Mouse (Mus musculus): ENCODE measurements around the gene Rhox12. TPM values are rescaled to one million over a fixed set of nuclear protein-coding genes. Genes with fewer than 3 reads are reported as not detected.

The Rhox12 gene
- not detected in 2 replicates for polyA plus RNA-seq (2012; rRNA removed; ENCODE audit: low replicate concordance)

DNA sequence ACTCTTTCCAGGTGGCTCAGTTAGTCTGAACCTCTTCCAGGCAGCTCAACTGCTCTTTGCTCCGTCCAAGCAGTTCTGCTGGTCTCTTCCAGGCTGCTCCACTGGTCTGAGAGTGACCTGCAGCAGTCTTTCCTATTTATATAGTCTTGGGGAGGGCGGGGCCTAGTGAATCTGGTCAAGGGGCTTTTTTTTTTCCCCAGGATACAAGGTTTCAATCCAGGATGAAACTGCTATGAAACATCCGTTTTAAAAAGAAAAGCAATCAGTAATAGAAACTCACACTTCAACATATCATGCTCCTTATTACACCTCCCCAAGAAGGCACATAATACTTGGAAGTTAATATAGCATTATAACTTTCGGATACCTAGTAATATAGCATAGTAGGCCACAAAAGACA is at the start of gene Rhox12:
Gene Rhox12, minus strand, starts transcription at position 101 of the 400 bp plus-strand sequence.

DNA sequence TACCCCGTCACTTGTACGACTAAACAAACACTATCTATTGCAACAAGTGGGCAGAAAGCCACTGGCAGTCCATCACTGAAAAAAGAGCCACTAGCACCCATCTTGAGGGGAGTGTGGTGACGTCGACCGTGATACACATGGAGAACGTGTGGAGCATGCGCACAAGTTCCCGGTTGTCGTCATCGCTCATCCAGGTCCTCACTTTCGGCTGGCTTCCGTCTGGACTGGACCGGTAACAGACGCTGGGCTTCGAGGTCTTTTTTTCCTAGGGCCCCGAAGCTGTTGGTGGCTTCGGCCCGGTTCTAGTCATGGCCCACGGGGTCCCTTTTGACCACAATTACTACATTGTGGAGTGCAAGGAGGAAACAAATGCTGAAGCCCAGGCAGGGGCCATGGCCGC is 10.3 kb upstream of the Rhox12 start, which contains the start of gene Rhox13:
Gene Rhox13, plus strand, starts transcription at position 238 of the 400 bp plus-strand sequence.

DNA sequence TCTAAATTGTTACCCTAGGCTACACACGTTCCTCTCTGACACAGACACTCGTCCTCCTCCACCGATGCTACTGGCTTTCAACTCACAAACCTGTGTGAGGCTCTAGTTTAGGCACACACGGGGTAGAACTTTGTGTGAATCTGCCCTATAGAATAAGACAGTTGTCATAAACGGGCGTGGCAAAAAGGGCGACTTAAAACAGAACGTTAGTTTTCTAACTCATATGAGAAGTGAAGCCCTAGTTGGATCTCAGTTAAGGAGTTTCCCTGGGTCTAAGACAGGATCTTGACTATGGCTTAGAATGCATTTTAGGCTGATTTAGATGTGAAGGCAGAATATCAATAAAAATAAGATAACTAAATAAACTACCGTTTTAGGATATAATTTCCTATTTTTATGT is 25.7 kb downstream of the Rhox12 start, which contains the start of gene Rhox11:
Gene Rhox11, minus strand, starts transcription at position 101 of the 400 bp plus-strand sequence.

DNA sequence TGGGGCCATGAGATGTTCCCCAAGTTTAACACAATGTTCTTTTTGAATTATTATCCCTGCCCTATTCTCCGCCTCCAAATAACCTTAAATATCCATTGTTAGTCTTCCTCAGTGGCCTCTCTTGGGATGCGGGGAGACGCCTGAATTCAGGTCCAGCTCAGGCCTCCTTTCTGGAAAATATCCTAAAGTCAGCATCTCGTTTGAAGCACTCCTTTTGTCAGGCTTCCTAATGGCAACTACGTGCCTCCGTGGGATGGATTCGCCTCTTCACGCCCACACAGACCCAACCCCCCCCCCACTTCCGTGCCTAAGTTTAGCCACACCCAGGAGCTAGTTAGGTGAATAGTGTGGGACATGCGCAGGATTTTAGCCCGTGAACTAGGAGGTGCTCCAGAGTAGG is 44.5 kb downstream of the Rhox12 start, which contains the start of gene Rhox10:
Gene Rhox10, plus strand, starts transcription at position 301 of the 400 bp plus-strand sequence.

Other genes starting within 250 kb of the Rhox12 start
- not detected in 2 replicates for gene Rhox8, start 232.0 kb downstream of the Rhox12 start, polyA plus RNA-seq (2012; rRNA removed; ENCODE audit: low replicate concordance)
- not detected in 2 replicates for gene Rhox7b, start 213.7 kb downstream of the Rhox12 start, polyA plus RNA-seq (2012; rRNA removed; ENCODE audit: low replicate concordance)
- not detected in 2 replicates for gene Rhox9, start 209.1 kb downstream of the Rhox12 start, polyA plus RNA-seq (2012; rRNA removed; ENCODE audit: low replicate concordance)
- not detected in 2 replicates for gene Btg1-ps1, start 92.1 kb downstream of the Rhox12 start, polyA plus RNA-seq (2012; rRNA removed; ENCODE audit: low replicate concordance)
- gene Btg1-ps2, start 67.8 kb downstream of the Rhox12 start, polyA plus RNA-seq (2012; rRNA removed; ENCODE audit: low replicate concordance), result not detected in 2 replicates
- not detected in 2 replicates for gene Rhox10, start 44.4 kb downstream of the Rhox12 start, polyA plus RNA-seq (2012; rRNA removed; ENCODE audit: low replicate concordance)
- gene Rhox11, start 25.8 kb downstream of the Rhox12 start, polyA plus RNA-seq (2012; rRNA removed; ENCODE audit: low replicate concordance), result not detected in 2 replicates
- gene Rhox13, start 10.3 kb upstream of the Rhox12 start, polyA plus RNA-seq (2012; rRNA removed; ENCODE audit: low replicate concordance), result not detected in 2 replicates
- gene Zbtb33, start 78.9 kb upstream of the Rhox12 start, polyA plus RNA-seq (2012; rRNA removed; ENCODE audit: low replicate concordance), result 0.41 and 0.42 TPM in 2 replicates
- gene Tmem255a, start 141.5 kb upstream of the Rhox12 start, polyA plus RNA-seq (2012; rRNA removed; ENCODE audit: low replicate concordance), result 0.11 and 0.12 TPM in 2 replicates
- gene Atp1b4, start 205.3 kb upstream of the Rhox12 start, polyA plus RNA-seq (2012; rRNA removed; ENCODE audit: low replicate concordance), result not detected in 2 replicates